Mouse (Mus musculus) granulocyte monocyte progenitor cell, adult 5-6 weeks (primary cell): ENCODE data around the gene Helz. TPM values are rescaled to one million over a fixed set of nuclear protein-coding genes. Genes with fewer than 3 reads are reported as not detected.

Experiments
- ATAC-seq: replicated peaks from 2 replicates; pipeline ENCODE4 v1.8.0; 2016; ENCODE audit warnings: mild to moderate bottlenecking, moderate TSS enrichment, inconsistent platforms; ENCODE audit not compliant: poor library complexity, severe bottlenecking
- total RNA-seq, 2 experiments: library from RNA; stranded (forward) in 1 of 2; stranded (reverse) in 1 of 2; fragments of 200-712, 200-1000 nt in 1 of 2; fragments of >200 nt in 1 of 2; fragmentation: Nextera tagmentation in 1 of 2; gene quantifications; 2 replicates each; pipeline ENCODE4 v1.2.3; 2014 to 2017

Helz gene
- total RNA-seq, 2 experiments from 2014 or later: 13.6 to 36.7 TPM

DNA sequence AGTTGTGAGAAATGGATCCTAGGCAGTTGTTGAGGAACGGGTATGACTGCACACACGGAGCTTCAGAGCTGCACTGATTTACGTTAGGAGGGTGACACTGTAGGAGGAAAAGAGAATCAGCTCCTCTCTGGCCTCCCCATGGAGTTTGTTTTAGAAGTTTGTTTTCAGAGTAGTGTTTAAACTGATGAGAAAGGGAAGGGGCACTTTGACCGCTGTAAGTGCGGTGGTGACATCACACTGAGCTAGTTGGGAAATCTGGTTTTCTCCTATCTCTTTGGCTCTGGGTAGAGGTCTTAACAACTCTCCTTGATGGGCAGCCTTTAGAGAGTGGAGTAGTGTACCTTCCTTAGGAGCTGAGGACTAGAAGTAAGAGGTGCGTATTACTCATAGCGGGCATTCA, 58.0 kb downstream of the Helz start:
- no peak for ATAC-seq

DNA sequence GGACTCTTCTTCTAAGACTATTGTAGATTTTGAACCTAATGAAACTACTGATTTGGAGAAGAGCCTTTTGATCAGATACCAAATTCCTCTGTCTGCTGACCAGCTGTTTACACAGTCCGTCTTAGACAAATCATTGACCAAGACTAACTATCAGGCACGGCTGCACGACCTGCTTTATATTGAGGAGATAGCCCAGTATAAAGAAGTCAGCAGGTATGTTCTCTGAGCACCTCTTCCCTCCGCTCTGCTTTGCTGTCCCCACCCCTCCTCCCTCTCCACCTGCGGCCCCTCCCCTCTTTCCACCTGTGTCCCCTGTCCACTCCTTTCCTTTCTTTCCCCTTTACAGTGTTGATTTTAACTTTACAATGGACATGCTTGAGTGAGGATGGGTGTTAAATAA, 66.2 kb downstream of the Helz start:
- ATAC-seq: no peak

DNA sequence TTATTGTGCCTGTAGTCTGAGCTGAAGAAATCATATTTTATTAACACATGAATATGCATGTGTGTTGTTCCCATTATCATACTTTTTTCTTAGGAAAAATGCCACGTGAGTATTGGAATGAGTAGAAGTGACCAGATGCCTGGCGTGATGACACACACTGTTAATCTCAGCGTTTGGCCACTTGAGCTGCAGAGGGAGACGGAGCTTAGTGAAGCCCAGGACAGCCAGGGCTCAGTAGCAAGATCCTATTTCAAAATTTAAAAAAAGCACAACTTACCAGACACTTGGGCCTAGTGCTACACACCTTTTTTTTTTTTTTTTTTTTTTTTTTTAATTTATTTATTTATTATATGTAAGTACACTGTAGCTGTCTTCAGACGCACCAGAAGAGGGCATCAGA, 68.0 kb downstream of the Helz start:
- no peak for ATAC-seq

DNA sequence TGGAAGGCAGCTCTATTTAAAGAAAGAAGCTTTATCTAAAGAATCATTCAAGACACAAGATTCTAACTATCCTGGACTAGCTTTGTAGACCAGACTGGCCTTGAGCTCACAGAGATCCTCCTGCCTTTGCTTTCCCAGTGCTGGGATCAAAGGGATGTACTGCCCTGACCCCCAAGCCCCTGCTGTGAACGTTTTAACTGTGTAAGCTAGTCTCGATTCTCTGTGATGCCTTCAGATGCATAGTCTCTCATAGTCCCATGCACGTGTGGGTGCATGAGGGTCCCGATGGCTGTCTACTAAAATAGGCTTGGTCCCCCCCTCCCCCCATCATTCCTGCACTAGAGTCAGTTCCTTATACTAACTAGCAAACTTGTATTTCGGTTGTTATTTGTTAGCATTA, 70.2 kb downstream of the Helz start:
- no peak for ATAC-seq

DNA sequence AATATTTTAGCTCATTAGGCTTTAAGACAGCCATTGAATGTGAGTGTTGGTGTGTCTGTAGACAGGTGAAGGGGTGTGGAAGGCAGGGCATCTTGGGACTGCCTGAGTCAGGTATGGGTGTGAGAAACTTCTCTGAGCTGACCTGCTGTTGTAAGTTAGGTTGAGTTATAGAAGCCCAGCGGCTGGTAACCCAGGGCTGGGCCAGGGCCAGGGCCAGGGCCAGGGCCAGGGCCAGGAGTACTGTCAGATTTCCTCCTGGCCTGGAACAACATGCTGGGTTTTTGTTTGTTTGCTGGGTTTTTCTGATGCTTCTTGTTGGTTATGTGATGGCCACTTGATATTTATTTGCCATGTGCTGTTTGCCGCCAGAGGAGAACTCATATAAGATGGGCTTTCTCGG, 76.9 kb downstream of the Helz start:
- no peak for ATAC-seq

DNA sequence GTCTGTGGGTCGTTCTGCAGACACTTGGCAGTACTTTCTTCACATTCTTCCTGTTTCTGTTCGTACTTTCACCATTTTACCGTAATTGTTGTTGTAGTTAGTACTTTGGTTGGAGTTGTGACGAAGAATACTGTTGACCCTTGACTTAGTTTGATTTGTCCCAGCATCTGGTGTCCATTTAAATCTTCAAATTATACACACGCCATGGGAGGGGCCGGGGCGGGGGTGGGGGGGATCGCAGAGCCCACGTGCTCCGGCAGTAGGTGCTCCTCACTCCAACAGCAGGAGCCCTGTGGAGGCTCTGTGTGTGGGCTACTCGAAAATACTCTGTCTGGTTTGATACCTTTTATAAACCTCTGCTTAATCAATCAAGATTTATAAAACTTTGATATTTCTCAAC, 78.0 kb downstream of the Helz start:
- ATAC-seq: no peak

DNA sequence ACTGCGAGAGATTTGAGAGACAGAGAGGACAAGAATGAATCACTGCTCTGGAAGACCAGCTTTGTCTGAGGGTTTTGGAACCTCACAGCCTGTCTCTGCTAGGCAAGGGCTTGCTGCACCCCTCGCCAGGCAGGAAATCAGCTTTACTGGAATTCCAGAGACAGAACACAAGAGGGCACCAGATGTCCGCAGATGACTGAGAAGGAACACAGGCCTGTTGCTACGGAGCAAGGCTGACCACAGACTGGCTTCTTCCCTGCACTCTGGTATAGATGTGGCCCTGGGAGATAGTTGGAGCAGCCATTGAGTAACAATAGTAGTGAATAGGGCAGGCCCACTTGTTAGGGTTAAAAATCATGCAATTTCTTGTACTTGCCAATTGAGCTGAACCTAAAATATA, 81.8 kb downstream of the Helz start:
- peak; percentile 67 for ATAC-seq

DNA sequence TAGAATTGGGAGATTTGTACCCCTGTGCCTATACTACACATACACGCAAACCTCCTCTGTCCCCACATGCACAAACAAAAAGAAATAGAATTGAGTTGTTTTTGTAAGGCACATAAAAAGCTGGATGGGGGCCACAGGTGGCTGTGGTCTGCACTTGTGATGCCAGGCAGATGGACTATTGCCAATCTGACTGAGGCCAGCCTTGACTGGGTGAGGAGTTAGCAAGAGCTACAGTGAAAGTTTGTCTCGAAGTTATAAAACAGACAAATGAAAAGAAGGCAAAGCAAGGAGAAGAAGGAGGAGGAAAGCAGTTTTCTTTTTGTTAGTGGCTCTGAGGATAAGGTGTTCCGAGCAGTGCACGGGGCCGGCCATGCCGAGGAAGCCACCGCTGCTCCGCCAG, 82.2 kb downstream of the Helz start:
- ATAC-seq: no peak

DNA sequence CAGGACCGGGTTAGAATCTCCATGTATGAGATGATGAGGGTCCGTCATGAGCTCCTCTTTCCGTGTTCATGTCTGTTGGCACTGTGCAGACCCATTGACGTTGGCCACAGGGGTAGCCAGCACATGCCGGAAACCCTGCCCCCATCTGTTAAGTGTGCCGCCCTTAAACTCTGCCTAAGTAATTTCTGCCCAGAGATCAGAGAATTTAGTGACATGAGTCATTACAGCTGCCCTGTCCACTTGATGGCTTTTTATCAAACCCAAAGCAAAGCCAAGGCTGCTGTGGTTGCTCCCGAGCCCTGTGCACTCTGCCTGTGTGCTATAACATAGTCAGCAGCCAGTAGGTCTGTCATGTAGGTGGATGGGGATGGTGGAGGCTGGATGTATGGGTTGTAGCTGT, 83.4 kb downstream of the Helz start:
- no peak for ATAC-seq

DNA sequence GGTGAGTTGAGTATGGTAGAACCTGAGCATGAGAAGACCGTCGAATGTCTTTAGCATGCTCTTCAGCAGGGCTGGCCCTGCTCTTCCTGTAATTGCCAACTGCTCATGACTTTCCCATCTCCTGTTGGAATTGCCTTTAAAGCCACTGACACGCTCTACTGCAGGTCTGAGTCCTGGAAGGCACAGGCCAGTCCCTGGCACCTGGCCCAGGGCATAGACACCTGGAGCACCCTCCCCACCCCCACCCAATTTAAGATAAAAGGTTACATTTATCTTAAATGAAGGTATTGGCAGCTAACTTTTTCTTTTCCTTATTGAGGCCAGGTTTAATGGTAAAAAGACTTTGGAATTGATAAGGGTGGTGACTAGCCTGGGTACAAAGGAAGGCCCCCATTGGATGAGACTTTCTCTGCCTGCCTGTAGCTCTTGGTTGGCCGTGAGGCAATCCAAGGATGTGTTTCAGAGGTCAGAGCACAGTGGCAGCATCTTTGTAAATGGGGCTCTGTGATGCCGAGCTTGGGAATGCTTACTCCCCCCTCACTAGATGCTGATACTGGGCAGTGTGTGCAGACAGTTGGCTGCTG, 85.9 kb downstream of the Helz start:
- ATAC-seq: no peak

DNA sequence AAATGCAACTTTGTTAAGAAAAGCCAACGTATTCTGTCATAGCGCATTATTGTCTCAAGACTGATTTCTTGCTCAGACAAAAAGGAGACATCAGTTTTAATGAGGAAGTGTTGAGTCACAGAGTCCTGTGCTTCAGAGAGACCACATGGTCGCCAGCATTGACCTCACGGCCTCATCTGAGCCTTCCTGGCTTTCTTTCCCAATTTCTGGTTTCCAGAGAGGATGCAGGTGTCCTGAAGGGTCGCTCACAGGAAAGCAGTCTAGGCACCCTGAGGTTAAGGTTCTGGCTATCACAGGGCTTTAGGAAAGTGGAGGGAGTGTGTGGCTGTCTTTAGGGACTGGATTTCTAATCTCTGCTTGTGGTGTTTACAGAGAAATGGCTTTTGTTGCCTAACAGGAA, 90.4 kb downstream of the Helz start:
- peak; percentile 85 for ATAC-seq

DNA sequence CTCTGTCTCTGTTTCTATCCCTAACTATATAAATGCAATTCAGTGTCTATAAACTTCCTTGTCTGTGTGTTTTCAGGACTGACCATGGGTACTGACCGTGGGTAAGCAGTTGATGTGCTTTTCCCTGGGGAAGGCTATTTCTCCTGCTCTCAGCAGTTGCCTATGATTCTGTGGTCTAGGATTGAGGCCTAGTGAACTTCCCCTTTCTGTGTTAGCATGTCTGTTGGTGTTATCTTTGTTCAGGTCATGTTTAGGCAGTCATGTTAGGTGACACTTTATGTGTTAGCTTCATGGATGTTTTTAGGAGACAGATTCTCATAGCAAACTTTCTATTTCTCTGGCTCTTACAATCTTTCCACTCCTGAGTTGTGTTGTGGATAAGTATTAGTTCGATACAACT, 91.9 kb downstream of the Helz start:
- peak; percentile 48; the same call in 1 of the 2 replicates for ATAC-seq

DNA sequence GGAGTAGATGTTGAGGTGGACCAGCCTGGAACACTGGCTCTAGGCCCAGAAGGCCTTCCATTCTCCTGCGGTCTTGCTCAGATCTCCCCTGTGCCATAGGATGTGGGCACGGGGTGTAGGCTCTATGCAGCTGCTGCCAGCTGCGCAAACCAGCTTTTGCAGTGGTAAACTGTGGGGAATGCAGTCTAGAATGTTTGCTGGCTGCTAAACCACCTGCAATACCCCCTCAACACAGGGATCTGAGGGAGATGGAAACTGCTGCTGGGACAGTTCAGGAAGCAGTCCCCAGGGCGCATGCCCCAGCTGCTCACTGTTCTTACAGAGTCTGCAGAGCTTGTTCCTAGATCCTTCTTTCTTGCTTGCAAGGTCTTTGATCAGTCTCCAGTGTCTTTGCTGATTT, 96.7 kb downstream of the Helz start:
- ATAC-seq: no peak

DNA sequence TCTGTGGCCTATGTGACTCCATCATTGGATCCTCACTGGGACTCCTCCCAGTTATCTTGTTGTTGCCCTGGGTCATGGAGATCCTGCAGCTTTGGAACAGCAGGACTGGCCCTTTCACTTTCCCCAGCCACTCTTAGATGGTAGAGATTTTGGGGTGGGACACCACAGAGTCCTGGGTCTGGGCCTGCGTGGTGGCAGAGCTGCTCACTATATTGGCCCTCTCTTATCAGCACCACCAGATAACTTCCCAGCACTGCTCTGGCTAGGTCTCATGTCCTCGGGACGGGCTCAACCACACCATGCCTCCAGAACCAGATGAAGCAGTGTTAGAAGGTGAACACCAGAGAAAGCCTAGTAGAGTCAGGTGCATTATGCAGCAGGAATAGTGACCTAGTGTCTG, 99.6 kb downstream of the Helz start:
- ATAC-seq: no peak

DNA sequence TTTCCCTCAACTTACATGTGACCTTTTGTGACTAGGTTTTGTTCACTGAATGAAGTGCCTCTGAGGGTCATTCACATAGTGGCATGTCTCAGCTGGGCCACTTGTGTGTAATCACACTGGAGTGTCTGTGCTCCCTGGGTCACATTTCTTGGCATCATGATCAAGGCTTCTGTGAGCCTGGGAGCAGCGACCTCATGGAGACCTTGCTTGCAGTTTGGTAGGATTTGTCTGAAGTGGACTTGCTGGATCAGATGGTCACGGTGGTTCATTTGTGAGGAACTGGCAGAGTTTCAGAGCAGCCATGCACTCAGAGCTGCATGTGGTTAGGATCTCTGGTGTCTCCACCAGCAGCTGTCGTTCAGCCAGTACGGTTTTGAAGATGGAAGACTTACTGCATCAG, 100.9 kb downstream of the Helz start:
- no peak for ATAC-seq

DNA sequence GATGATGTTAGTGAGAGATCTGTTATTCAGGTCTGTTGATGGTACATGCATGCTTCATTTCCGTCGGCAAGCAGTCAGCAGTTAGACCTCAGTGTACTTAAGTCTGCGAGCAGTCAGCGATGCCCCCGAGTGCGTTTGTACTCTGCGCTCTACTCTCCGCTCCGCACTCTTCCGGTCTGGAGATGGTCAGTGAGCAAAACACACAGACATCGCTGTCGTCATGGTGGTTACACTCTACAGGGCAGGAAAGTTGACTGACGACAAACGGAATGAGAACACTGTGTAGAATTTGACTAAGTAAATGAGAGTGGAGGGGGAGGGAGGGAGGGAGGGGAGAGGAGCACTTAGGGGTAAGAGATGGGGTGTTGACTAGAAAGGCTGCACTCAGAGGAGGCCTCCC, 101.7 kb downstream of the Helz start:
- no peak for ATAC-seq

DNA sequence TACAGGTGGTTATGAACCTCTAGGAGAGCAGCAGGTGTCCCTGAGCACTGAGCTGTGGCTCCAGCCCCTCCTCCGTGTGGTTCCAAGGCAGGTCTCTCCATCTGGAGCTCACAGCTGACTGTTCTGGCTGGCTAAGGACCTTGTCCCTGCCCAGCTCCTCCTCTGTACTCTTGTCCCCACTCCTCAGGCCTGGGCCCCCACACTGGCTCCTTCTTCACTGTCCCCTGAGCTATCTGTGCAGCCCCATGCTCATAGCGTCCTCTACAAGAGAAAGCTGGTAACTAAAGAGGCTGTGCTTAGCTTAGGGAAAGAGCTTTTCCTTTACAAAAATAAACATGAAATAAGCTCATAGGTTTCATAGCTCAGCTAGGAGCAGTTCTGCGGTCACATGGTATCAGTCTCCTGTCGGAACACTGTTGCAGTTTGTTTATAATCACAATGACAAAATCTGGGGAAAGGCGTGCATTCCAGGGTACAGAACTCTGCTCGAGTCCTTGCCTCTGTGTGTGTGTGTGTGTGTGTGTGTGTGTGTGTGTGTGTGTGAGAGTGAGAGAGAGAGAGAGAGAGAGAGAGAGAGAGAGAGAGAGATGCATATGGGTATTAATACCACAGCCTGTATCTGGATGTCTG, 102.8 kb downstream of the Helz start:
- no peak for ATAC-seq

DNA sequence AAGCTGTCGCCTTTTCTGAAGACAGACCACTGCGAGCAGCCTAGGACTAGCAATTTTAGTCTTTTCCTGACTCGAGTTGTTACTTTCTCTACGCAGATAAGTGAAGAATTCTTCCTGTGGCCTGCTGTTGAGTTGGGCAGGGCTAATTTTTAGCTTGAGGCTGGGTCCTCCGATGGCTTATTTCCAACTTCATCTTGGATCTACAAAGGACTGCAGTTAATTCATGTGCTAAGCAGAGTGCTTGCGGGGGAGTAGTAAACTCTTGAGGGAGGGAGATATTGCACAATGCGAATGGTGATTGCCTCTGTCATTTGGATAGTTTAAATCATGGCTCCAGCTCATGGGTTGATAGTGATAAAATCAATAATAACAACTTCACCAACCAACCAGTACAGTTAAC, 103.7 kb downstream of the Helz start:
- ATAC-seq: no peak

DNA sequence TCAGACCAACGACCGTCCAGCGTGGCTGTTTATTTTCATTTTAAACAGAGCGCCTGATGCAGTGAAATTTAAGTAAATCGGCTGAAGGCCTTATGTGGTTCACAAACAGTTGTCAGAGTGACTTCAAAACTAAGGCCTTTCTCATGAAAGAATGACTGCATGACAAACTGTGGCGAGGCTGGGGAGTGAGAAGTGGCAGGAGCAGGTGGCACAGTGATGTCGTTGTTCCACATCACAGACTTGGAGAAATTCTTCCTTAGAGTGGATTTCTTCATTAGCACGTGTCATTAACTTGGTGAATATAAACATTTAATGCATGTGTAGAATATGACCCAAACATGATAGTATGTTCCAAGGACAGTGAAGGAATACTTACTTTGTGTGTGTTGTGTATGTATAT, 104.4 kb downstream of the Helz start:
- ATAC-seq: no peak

DNA sequence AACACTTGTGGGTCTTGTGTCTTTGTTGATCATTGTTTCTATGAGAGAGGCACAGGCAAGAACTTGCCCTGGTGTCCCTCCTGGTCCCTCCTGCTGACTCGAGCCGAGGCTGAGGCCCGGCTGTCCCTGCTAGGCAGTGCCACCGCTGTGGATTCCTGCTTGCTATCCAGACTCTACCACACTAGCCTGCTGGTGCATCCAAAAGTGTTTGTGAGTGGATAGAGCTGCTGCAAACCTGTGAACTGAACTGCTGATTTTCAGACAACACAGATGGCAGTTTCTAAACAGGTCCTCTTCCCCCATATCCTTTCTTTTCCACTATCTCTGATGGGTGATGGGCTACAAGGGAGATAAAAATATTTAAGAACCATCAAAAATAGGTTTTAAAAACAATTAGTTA, 107.8 kb downstream of the Helz start:
- ATAC-seq: no peak

DNA sequence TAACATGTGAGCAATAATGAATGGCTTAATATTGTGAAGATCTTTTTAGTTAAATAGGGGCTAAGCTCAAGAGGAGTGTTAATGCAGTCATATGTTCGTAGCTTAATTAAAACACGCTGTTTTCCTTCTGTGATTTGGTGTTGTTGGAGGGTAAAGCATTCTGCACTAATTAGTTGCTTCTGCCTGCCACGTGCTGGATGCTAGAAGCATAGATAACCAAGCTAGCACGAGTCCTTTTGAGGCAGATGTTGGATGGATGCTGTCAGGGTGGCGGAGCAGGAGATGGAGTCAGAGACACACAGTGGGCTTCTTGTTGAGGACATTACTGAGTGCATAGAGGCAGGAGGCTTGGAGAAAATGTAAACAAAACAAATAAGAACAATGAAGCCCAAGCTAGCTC, 109.4 kb downstream of the Helz start:
- no peak for ATAC-seq

DNA sequence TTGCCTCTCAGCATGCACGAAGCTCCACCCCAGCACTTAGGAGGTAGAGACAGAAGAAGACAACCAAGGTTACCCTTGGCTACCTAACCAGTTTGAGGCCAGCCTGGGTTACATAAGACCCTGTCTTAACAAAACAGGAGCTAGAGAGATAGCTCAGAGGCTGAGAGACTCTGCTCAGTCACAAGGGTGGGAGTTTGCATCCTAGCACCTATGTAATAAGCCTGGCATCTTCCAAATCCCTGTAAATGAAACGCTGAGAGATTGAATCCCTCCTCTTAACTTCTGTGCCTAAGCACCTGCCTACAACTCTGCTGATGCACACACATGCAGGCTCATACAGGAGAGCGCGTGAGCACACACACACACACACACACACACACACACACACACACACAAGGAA, 112.7 kb downstream of the Helz start:
- no peak for ATAC-seq

DNA sequence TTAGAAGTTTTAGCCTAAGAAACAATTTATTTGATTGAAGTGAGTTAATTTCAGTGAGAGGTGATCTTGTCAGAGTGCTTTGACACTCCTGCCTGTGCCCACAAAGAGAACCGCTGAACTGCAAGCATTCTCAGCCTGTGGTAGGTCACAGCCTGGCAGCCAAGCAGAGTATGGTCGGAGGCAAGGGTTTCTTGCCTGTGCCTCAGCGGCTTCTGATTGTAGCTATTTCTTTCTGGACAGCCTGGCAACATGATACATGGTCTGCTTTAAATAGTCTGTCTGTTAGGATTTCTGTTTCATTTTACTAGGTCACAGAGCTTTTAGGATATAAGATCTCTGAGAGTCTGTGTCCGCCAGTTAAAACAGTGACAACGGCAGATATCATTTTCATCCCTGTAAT, 114.9 kb downstream of the Helz start:
- no peak for ATAC-seq
